Mouse (Mus musculus) lung, postnatal 10 days (tissue): ENCODE results near the gene Gtf2ird2.

Experiments used
- DNase-seq: peaks from one replicate; pipeline ENCODE4 v3.0.0; 2021

Gene Gtf2ird2

DNA sequence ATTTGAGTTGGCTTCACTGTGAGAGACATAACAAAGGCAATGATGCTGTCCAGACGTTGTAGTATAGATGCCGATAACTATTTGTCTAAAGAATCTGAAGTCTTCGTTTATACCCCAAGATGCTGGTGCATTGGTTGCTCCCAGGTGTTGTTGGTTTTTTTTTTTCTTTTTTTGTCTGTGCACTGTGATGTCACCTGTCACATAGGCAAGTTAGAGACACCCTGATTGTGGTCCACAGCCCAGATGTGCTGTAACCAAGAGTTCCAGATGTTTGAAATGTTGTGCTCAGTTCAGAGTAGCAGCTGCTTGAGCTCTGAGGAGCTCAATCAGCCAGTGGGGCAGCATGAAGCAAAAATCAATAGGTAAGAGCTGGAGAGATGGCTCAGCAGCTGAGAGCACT lies 2.2 kb downstream of the Gtf2ird2 start:
- no peak for DNase-seq

DNA sequence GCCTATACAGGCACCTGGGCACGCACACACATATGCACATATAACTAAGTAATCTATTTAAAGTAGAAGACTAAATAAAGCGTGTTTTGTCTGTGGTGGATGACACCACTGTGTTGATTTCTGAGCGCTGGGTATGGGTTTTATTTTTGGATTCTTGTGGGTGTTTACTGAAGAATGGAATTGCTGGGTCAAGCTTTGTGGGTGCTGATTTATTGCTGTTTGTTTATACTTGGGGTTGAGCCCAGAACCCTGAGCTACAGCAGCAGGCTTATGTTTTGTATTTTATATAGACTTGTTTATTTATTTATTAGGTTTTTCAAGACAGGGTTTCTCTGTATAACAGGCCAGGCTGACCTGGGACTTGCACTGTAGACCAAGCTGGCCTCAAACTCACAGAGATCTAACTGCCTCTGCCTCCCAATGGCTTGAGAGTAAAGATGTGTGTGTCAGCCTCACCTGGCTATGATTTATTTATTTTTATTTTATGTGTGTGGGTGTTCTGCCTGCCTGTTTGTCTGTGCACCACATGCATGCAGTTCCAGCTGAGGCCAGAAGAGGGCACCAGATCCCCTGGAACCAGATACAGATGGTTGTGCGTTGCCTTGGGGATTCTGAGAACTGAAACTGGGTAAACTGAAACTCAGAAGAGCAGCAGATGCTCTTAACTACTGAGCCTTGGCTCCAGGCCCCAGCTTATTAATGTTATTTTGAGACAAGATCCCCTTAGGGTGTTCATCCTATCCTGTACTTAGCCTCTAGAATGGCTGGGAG lies 3.3 kb downstream of the Gtf2ird2 start:
- DNase-seq = peak; percentile 72

DNA sequence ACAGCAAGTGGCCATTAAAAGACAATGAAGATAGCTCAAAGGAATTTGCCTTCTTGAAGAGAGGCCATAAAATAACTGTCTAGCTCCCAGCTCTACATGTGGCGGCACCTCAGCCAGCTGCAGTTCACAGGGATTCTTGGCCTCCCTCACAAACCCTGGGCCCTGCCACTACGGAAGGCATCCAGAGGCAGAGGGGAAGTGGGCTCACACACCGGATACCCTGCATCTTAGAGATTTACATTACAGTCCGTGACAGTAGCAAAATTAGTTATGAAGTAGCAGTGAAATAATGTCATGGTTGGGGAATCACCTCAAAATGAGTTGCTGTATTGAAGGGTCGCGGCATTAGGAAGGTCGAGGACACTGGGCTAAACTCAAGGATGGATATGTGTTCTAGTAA lies 4.8 kb downstream of the Gtf2ird2 start:
- no peak for DNase-seq

- no peak for DNase-seq
Measured at GRCm38 (mm10) chr5:134193664-134194063, 9.8 kb downstream of the Gtf2ird2 start.

DNA sequence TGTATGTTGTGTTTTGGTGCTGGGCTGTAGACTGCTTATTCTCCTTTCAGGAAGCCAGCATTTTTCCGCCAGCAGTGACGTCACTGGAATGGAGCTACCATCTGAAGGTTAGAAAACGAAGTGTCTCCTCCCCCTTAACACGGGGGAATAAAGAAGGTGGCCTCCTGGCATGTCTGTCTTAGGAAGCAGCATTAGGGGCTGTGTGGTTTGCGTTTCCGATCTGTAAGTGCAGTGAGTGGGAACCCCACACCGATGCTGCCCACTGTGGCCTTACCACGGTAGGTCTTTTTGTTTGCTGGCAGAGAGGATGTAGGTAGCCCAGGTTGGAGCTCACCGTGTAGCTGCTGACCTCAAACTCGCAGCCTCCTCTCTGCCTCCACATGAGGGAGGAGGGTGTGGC lies 22.9 kb downstream of the Gtf2ird2 start:
- DNase-seq = no peak

DNA sequence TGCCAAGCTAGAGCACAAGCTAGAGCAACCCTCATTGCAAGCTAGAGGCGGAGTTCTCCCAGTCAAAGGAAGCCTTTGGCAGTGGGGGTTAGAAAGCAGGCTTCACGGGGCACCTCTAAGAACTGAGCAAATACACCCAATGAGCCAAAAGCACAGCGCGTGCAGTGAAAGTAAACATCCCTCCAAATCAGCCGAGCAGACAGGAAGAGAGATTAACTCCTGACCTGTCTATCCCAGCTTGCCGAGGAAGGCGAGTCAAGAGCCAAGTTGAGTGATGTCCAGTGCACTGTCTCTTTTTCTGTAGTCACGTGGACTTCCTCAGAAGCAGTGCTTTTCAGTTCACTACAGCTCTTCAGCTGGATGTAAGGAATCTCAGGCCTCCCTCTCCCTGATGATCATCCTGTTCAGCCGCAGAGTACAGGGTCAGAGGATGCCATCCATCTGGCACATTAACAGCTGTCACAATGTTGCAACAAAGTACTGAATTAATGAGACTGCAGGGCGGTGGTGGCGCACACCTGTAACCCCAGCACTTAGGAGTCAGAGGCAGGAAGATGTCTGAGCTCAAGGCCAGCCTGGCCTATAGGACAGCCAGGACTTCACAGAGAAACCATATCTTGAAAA lies 26.2 kb downstream of the Gtf2ird2 start:
- peak; percentile 82 for DNase-seq

GRCm38 (mm10) chr5:134214021-134214806 lies 30.4 kb downstream of the Gtf2ird2 start:
- peak; percentile 57 for DNase-seq

DNA sequence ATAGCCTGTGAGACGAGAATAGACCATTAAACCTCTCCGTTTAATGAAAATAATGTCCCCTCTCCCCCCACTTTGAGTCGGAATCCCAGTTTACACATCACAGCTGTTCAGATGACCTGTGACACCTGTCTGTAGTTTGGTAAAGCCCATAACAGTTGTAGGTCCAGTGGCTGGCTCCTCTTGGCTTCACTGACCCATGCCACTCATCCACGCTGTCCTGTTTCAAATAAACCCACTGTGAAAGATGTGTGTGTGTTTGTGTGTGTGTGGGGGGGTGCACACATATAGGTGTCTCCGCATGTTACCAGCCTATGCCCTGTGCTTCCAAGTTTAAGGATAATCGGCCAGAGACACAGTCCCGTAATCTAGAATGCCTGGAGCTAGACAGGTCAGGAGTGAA lies 34.1 kb downstream of the Gtf2ird2 start:
- DNase-seq = no peak

GRCm38 (mm10) chr5:134221278-134221677 lies 37.5 kb downstream of the Gtf2ird2 start:
- DNase-seq = no peak

DNA sequence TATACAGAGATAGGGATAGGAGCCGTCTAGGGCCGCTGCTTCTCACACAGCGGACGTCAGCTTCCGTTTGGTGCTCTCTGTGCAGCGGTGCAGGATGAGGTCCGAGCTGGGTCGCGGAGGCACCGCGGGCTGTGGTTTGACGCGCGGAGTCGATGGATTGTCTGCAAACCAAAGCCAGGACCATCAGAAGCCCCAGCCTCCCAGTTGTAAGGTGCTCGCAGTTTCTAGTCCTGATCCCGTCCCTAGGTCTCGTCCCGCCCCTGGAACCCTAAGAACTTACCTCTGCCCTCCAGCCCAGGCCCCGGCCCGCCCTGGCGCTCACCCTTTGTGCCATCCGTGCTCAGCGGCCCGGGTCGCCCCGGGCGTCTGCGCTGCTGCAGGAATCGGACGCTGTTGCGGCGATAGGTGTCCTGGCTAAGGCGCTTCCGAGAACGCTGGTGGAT lies 37.9 kb downstream of the Gtf2ird2 start:
- no peak for DNase-seq

DNA sequence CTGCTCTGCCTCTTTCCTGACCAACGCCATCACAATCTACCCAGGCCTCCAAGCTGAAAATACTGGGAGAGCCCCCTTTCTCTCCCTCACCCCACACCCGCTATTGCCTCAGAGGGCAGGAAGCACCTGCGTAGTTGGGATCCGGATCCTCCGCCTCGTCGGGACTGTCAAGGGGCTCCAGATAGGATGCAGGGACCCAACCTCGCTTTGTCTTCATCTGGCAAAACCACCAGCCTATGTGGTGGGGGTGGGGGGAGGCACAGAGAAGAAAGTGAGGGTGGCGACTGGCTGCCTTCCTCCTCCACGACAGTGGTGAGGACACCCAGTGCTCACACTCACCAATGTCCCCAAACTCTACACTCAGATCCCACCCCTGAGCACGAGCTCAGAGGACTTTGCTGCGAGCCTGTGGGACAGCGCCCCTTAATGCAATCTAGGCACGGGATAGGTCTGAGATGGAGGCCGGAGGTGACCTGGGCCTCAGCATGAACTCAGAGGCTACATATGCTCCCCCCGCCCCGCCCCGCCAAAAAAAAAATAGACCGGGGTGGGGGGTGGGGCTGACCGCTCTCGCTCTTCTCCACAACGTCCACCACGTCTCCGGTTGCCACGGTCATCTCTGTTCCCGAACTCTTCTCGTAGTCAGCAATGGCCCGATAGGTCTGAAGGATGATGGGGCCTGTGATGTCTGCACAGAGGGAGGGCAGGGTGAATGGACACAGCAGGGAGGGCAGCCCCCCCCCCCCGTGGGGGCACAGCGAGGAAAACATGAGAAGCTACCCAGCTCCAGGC lies 41.5 kb downstream of the Gtf2ird2 start:
- DNase-seq = no peak

DNA sequence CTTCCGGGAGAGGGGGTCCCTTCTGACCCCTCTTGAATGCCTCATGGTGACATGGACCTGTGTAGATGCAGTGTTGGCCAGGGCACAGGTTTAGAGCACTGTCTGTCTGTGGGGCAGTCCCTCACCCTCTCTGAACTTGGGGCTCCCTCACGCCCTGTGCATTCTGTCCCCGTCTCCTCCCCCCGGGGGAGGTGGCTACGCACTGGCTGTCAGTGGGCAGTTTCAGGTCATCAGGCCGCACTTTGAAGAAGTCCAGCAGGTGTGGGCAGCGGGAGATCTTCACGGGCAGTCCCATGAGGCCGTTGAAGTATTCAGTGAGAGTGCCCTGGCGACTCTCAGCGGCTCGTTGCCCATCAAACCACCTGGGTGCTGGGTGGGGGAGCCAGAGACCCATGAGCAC lies 43.1 kb downstream of the Gtf2ird2 start:
- no peak for DNase-seq

GRCm38 (mm10) chr5:134227574-134228248 lies 43.9 kb downstream of the Gtf2ird2 start:
- peak; percentile 60 for DNase-seq

DNA sequence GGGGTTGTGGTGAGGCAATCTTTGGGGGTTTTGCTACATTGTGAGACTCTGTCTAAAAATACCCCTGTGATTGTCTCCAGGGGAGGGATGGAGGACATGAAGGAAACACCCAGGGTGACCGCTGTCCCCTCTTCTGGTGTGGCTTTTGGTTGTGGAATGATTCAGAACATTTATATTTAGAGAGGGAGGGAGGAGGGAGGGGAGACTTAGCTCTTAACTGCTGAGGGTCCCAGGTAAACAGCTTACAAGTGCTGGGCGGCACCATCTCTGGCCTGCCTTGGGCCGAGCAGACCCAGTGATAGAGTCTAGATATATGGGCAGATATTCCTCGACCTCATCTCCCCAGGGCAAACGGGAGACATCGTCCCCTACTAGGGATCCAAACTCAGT lies 44.4 kb downstream of the Gtf2ird2 start:
- DNase-seq = peak; percentile 40

DNA sequence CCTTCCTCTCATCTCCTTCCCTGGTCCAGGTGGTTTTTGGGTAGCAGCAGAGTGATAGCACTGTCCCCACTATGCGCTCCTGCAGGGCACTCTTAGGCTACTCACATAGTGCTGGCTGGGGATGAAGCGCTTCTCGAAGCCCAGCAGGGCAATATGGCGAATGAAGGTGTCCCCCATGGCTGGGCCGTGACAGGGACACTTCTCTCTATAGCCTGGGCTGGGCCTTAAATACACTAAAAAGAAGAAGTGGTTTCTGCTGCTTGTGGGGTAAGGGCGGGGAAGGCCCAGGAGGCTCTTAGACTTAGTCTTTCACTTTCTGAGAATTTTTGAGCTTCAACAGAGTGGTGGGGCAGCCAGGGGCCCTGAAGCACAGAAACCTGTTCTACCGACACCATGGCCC lies 45.6 kb downstream of the Gtf2ird2 start, which contains the start of gene Ncf1:
Gene Ncf1 (minus strand): TSS at position 235 of the 400 bp plus-strand sequence.
- DNase-seq = no peak

DNA sequence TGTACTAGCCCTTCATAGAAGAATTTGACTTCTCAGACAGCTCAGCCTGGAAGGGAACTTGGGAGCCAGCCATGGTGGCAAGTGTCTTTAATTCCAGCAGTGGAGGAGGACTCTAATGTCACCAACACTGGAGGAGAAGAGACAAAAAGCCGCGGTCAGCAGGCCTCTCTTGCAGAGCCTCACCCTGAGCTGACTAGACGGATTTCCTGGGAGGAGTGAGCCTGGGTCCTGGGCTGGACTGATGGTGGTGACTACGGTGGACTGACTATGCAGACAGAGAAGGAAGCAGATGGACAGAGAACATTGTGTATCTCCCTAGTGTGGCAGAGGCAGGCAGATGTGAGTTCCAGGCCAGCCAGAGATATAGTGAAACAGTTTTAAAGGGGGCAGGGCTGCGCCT lies 47.6 kb downstream of the Gtf2ird2 start:
- peak; percentile 51 for DNase-seq

GRCm38 (mm10) chr5:134232111-134232510 lies 48.3 kb downstream of the Gtf2ird2 start:
- peak; percentile 79 for DNase-seq

GRCm38 (mm10) chr5:134232568-134232967 lies 48.7 kb downstream of the Gtf2ird2 start:
- peak; percentile 56 for DNase-seq

- DNase-seq = no peak
Measured at GRCm38 (mm10) chr5:134233244-134233651, 49.4 kb downstream of the Gtf2ird2 start.

GRCm38 (mm10) chr5:134234205-134234604 lies 50.4 kb downstream of the Gtf2ird2 start:
- no peak for DNase-seq

DNA sequence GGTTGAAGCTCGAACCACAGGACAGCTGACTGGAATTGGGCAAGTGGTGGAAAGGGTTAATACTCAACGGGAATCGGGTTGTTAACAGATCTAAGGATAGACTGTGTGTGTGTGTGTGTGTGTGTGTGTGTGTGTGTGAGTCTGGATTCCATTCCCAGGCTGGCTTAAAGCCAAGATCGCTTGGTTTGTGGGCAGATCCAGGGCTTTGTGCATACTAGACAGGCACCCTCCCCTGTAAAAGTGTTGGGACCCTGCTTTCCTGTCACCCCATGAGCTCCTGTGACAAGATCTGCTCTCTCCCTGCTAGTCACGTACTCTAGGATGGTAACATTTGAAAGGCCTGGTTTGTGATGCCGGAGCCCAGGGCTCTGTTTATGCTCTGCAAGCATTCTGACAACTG lies 51.3 kb downstream of the Gtf2ird2 start:
- peak; percentile 84 for DNase-seq

- DNase-seq = no peak
Measured at GRCm38 (mm10) chr5:134236241-134236640, 52.4 kb downstream of the Gtf2ird2 start.
